Mouse (Mus musculus) lung, postnatal 25 days (tissue): ENCODE results near the gene Klhdc10.

Source experiments
- DNase-seq: peaks from one replicate; pipeline ENCODE4 v3.0.0; 2022; ENCODE audit warnings: low spot score

The Klhdc10 gene

GRCm38 (mm10) chr6:30469370-30469769, 67.7 kb downstream of the Klhdc10 start:
- no peak for DNase-seq

DNA sequence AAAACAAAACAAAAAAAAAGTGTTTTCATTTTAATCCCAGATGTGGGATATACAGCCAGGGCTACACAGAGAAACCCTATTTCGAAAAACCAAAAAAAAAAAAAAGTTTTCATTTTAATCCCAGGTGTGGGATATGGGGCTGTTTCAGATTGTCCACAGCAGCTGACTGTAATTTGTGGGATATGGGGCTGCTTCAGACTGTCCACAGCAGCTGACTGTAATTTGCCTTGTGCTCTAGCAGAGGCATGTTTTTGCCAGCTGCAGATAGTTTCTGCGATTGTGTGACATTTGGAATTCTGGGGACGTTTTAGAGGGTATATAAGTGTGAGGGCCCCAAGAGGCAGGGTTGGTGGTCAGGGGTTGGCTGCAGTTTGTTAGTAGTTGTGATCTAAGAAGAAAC, 70.0 kb downstream of the Klhdc10 start:
- DNase-seq = no peak

DNA sequence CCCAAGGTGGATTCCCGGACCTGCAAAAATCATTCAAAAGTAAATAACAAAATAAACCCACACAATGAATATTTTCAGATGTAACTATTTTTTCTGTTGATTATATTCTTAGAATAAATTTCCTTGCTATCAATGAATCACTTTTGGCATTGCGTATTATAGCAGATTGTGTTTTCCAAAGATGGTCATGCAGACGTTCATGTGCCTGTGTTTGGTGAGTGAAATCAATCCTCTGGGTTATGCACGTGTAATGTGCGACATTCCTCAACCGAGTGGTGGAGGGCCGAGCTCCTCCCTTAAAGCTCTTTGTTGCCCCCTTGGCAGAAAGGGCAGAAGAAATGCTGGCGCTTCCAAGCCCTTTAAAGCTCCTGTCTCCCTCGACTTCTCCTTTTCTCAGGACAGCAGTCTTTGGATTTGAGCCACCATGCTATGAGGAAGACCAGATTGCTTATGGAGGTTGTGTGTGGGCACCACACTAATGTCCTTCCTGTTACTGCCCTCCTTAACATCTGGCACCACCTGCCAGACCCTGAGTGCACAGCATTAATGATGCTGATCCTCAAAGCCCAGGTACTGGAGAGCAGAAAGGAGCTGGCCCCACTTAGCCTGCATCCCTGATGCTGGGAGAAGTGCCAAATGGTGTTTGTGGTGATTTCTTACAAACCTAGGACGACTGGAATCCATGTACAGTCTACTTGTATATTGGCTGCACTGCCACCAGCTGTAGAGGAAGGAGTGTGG, 74.5 kb downstream of the Klhdc10 start:
- no peak for DNase-seq

DNA sequence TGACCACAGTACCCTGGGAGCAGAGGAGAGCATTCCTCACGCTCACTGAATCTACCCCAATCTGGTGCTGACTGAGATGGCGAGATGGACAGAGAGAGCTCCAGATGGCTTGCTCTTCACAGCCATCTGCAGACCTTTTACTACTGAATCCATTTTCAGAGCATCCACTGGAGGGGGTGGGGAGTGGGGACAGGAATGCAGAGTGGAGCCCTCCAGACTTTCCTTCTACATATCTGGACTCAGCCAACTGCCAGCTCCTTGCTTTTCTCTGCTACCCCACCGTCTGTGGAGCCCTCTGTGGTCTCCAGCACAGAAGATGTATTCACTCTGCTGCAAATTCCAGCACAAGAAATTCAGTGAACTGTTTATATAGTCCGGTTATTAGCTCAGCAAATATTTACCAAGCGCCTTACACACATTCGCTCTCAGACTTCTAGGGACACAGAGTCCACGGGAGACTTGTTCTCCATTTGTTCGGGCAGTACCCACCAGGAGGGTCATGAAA, 75.6 kb downstream of the Klhdc10 start:
- no peak for DNase-seq

- DNase-seq = no peak
Measured at GRCm38 (mm10) chr6:30477784-30478183, 76.1 kb downstream of the Klhdc10 start.

GRCm38 (mm10) chr6:30479418-30479817, 77.8 kb downstream of the Klhdc10 start:
- no peak for DNase-seq

- no peak for DNase-seq
Measured at GRCm38 (mm10) chr6:30482908-30483307, 81.2 kb downstream of the Klhdc10 start.

GRCm38 (mm10) chr6:30486504-30486903, 84.8 kb downstream of the Klhdc10 start:
- DNase-seq = no peak

DNA sequence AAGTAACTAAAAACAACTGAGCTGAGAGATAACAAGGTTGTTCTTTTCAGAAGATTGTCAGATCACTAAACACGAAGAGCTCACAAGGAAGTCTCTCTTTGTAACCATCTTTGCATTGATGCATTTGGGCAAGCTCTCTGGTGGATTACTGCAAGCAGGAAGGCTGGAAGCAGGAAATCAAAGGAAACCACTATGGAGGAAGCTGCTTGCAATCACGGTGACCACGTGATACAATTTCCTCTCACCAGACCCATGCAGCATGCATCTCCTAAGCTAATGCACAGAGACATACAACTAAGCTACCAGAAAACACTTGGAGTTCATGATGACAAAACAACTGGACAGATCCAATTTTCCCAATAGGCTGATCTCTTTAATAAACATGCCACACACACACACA, 97.4 kb downstream of the Klhdc10 start:
- DNase-seq = no peak
